Mouse (Mus musculus): ENCODE data around the gene Gm11564.
"Not testable (repeated sequence)": the region's sequence is repeated elsewhere in the genome, so short reads cannot be mapped to it uniquely, and the experiment has no call there.

The Gm11564 gene

DNA sequence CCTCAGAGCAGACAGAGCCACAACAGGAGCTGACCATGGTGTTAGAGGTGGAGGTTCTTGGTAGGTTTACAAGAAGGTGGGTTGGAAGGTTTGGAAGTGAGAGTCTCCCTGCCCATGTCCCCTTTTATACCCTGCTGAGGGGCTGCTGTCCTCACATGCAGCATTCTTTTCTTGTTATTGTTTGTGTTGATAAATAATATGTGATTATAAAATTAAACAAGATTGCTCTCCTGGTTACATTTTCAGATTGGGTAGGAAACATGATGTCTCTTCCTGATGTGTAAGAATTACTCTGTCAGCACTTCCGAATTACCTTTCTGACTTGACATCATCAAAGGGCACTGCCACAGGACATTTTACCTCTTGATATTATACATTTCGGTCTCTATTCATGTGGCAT is at the start of gene Gm11564:
Gene Gm11564 (minus strand): TSS at position 101 of the 400 bp plus-strand sequence.
- DNase-seq (ENCODE audit: low read depth in 1 of 2, low spot score in 2 of 2), result not testable (repeated sequence)

DNA sequence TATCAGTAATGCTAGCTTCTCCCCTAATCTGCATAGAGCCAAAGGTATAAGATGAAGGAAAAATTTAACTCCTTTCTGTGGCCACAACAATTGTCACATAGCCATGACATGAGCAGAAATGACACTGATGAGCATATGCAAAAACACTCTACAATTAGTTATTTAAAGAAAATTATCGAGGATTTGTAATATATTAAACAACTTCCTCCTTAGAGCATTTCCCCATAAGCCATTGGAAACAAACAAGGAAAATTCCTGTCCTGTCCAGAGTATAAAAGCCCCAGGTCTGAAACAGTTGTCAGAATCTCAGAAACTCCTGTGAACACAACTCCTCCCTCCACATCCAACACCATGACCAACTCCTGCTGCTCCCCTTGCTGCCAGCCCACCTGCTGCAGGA is 48.7 kb upstream of the Gm11564 start, which contains the start of gene Gm11559:
Gene Gm11559 (plus strand): TSS at position 301 of the 400 bp plus-strand sequence.
- DNase-seq (ENCODE audit: low read depth in 1 of 2, low spot score in 2 of 2), result not testable (repeated sequence)

DNA sequence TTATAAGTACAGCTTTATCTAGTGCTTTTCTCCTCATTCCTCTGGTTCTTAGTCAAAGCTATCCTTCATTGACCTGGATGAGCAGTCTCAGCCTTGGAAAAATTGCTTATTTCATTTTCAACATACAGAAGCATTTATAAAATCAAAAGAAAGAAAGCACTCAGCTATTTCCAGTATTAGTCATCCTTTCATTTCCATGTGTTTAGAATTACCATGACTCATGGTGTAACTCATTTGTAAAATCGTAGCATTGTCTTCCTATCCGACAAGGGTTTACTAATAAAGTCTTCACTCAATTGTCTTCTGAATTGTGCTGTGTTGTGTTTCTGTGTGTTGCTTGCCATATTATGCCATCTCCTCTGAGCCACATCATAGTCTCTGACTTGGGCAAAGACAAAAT is 43.3 kb upstream of the Gm11564 start:
- no peak for DNase-seq (ENCODE audit: low read depth in 1 of 2, low spot score in 2 of 2)

DNA sequence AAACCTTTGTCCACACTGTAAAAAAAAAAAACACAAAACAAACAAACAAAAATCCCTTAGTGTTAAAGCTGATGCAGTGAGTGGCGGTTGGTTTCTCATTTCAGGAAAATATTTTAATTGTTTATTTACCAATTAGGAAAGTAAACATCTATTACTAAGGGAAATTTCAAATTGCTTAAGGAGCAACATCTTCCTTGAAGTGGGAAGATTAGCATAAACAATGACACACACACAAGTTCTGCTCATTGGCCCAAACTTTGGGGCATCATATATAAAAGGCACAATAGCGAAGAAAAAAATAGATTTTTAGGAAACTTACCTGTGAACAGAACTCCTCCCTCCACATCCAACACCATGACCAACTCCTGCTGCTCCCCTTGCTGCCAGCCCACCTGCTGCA is 42.2 kb upstream of the Gm11564 start, which contains the start of gene Gm11568:
Gene Gm11568 (plus strand): TSS at position 301 of the 400 bp plus-strand sequence.
- no peak for DNase-seq (ENCODE audit: low read depth in 1 of 2, low spot score in 2 of 2)

DNA sequence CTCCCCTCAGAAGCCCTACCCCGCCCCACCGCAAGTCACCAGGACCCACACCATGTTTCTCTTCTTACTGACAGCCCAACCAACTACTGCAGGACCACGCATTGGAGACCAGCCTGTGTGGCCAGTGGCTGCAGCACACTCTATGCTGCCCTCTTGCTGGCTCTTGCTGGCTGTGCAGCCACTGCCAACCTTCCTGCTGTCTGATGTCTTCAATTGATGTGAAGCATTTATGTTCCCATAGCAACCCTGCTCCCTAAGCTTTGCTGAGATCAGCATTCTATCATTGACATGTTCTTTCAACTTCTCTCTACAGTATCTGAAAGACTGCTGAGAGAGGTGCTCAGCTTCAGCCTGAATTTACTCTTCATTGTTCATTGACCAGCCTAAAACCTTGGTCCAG is 38.7 kb upstream of the Gm11564 start:
- no peak for DNase-seq (ENCODE audit: low read depth in 1 of 2, low spot score in 2 of 2)

- no peak for DNase-seq (ENCODE audit: low read depth in 1 of 2, low spot score in 2 of 2)
Observed at GRCm38 (mm10) chr11:99851508-99851907, 36.0 kb upstream of the Gm11564 start, which contains the start of gene Krtap4-16. Gene Krtap4-16, minus strand, starts transcription at chr11:99851608.

DNA sequence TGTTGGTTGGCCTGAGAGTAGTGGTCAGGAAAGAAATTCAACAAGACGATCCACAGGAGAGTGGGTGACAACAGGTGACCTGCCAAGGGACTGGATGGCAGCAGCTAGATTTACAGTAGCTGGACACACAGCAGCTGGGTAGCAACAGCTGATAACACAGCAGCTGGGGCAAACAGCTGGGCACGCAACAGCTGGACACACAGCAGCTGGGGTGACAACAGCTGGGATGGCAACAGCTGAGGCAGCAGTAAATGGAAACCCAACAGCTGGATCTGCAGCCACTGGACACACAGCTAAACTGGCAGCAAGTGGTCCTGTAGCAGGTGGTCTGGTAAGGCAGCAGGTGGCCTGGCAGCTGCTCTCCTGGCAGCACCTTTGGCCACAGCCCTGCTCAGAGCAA is 31.3 kb upstream of the Gm11564 start:
- no peak for DNase-seq (ENCODE audit: low read depth in 1 of 2, low spot score in 2 of 2)

DNA sequence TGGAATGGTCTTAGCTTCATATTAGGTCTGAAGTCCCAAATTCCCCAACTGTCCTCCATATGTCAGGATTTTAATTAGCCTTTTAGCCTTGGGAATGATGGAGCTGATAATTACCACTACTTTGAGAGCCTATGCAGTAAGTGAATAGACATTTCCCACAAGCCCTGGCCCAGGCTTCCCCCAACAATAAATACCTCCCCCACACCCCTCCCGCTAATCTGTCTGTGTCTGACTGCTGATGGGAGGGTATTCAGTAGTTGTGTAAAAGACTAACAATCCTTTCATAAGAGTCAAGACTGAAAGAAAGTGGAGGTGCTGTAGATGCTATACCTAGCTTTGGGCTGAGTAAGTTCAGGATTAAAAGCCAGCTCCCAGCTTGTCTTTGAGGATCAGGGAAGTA is 26.7 kb upstream of the Gm11564 start:
- no peak for DNase-seq (ENCODE audit: low read depth in 1 of 2, low spot score in 2 of 2)

GRCm38 (mm10) chr11:99837966-99838365 is 22.5 kb upstream of the Gm11564 start, which contains the start of gene 2300003K06Rik:
Gene 2300003K06Rik, minus strand, starts transcription at chr11:99838066.
- DNase-seq (ENCODE audit: low read depth in 1 of 2, low spot score in 2 of 2), result no peak

DNA sequence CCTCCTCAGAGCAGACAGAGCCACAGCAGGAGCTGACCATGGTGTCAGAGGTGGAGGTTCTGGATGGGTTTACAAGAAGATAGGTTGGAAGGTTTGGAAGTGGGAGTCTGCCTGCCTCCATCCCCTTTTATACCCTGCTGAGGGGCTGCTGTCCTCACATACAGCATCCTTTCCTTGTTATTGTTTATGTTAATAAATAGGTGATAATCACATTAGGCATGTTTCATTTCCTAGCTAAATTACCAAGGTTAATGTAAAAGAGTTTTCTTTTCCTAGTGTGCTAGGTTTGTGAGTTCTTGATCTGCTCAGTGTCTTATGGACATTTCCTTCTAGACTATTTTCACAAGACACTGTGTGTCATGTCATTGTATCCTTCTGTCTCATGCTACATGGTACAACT is 5.7 kb downstream of the Gm11564 start, which contains the start of gene Krtap4-13:
Gene Krtap4-13 (minus strand): TSS at position 101 of the 400 bp plus-strand sequence.
- not testable (repeated sequence) for DNase-seq (ENCODE audit: low read depth in 1 of 2, low spot score in 2 of 2)

GRCm38 (mm10) chr11:99804346-99804745 is 11.1 kb downstream of the Gm11564 start, which contains the start of gene Gm11554:
Gene Gm11554, minus strand, starts transcription at chr11:99804446.
- DNase-seq (ENCODE audit: low read depth in 1 of 2, low spot score in 2 of 2), result not testable (repeated sequence)

- DNase-seq (ENCODE audit: low read depth in 1 of 2, low spot score in 2 of 2), result not testable (repeated sequence)
Observed at GRCm38 (mm10) chr11:99798832-99799231, 16.6 kb downstream of the Gm11564 start, which contains the start of gene Gm11569. Gene Gm11569, minus strand, starts transcription at chr11:99798932.

GRCm38 (mm10) chr11:99793367-99793766 is 22.1 kb downstream of the Gm11564 start, which contains the start of gene Gm11596:
Gene Gm11596, minus strand, starts transcription at chr11:99793467.
- DNase-seq (ENCODE audit: low read depth in 1 of 2, low spot score in 2 of 2), result no peak

GRCm38 (mm10) chr11:99784900-99785299 is 30.6 kb downstream of the Gm11564 start, which contains the start of gene Krtap4-9:
Gene Krtap4-9, plus strand, starts transcription at chr11:99785200.
- not testable (repeated sequence) for DNase-seq (ENCODE audit: low read depth in 1 of 2, low spot score in 2 of 2)

DNA sequence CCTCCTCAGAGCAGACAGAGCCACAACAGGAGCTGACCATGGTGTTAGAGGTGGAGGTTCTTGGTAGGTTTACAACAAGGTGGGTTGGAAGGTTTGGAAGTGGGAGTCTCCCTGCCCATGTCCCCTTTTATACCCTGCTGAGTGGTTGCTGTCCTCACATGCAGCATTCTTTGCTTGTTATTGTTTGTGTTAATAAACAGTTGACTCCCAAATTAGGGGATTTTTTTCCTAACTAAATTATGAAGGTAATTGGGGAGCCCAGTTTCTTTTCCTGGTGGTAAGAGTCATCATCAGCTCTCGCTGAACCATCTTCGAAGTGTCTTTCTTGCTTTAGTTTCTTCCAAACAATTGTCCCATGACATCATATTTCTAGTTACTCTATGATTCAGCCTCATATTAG is 34.9 kb downstream of the Gm11564 start, which contains the start of gene Krtap4-8:
Gene Krtap4-8 (minus strand): TSS at position 101 of the 400 bp plus-strand sequence.
- no peak for DNase-seq (ENCODE audit: low read depth in 1 of 2, low spot score in 2 of 2)

GRCm38 (mm10) chr11:99778401-99778800 is 37.1 kb downstream of the Gm11564 start:
- no peak for DNase-seq (ENCODE audit: low read depth in 1 of 2, low spot score in 2 of 2)

DNA sequence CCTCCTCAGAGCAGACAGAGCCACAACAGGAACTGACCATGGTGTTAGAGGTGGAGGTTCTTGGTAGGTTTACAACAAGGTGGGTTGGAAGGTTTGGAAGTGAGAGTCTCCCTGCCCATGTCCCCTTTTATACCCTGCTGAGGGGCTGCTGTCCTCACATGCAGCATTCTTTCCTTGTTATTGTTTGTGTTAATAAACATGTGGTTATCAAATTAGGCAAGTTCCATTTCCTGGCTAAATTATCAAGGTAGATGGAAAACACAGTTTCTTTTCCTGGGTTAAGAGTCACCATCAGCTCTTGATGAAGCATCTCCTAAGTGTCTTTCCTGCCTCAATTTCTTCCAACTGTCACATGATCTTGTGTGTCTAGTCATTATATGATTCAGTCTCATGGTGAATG is 42.7 kb downstream of the Gm11564 start, which contains the start of gene Gm11595:
Gene Gm11595 (minus strand): TSS at position 101 of the 400 bp plus-strand sequence.
- not testable (repeated sequence) for DNase-seq (ENCODE audit: low read depth in 1 of 2, low spot score in 2 of 2)

- no peak for DNase-seq (ENCODE audit: low read depth in 1 of 2, low spot score in 2 of 2)
Observed at GRCm38 (mm10) chr11:99768410-99768809, 47.1 kb downstream of the Gm11564 start.
